Mouse (Mus musculus) liver, embryonic 13.5 days (tissue): ENCODE data around the gene Olfr474. TPM values are rescaled to one million over a fixed set of nuclear protein-coding genes. Genes with fewer than 3 reads are reported as not detected.
"Not testable (repeated sequence)": the region's sequence is repeated elsewhere in the genome, so short reads cannot be mapped to it uniquely, and the experiment has no call there.

Source experiments
- ATAC-seq: fragments of 200-750 bp; cut with Nextera tagmentation; 2 replicates; pipeline ENCODE4 v1.8.0; 2017; ENCODE audit warnings: low read depth, mild to moderate bottlenecking, moderate number of reproducible peaks, moderate library complexity
- DNase-seq: peaks from one replicate; pipeline ENCODE4 v3.0.0; 2022
- H3K27ac ChIP-seq: fragments of 300-500 bp; sonication (generic); 2 replicates; pipeline ENCODE4 v1.5.1; 2015; ENCODE audit warnings: moderate library complexity, mild to moderate bottlenecking, inconsistent platforms
- H3K27me3 ChIP-seq: fragments of 300-500 bp; sonication (generic); 2 replicates; pipeline ENCODE4 v1.6.1; 2015; ENCODE audit warnings: mild to moderate bottlenecking, inconsistent platforms
- H3K36me3 ChIP-seq: fragments of 300-500 bp; sonication (generic); 2 replicates; pipeline ENCODE4 v1.6.1; 2015; ENCODE audit warnings: mild to moderate bottlenecking, inconsistent platforms
- H3K4me1 ChIP-seq: fragments of 300-500 bp; sonication (generic); replicated peaks from 2 replicates; pipeline ENCODE4 v1.6.1; 2015; ENCODE audit warnings: inconsistent platforms
- H3K4me2 ChIP-seq: fragments of 300-500 bp; sonication (generic); 2 replicates; pipeline ENCODE4 v1.6.1; 2015; ENCODE audit warnings: inconsistent platforms, mild to moderate bottlenecking, moderate library complexity
- H3K4me3 ChIP-seq: fragments of 300-500 bp; sonication (generic); replicated peaks from 2 replicates; pipeline ENCODE4 v1.5.1; 2015; ENCODE audit warnings: mild to moderate bottlenecking, inconsistent platforms
- H3K9ac ChIP-seq: fragments of 300-500 bp; sonication (generic); 2 replicates; pipeline ENCODE4 v1.6.1; 2015; ENCODE audit warnings: mild to moderate bottlenecking, inconsistent platforms
- H3K9me3 ChIP-seq: fragments of 300-500 bp; sonication (generic); replicated peaks from 2 replicates; pipeline ENCODE4 v1.6.1; 2016; ENCODE audit warnings: inconsistent platforms
- WGBS: fragments of 180-500 bp; shearing (Covaris S2); methylation state at CpG from one replicate; pipeline ENCODE4 v1.1.7; 2015; ENCODE audit not compliant: insufficient replicate concordance; 5-methylcytosine and 5-hydroxymethylcytosine counted together
- polyA plus RNA-seq: library from polyadenylated mRNA; unstranded; fragments of >200 nt; fragmentation: Nextera tagmentation; extraction: Ambion mirVana; gene quantifications from 2 replicates; pipeline ENCODE4 v1.2.1, GENCODE M21; 2015

Gene Olfr474
- polyA plus RNA-seq, result not detected in 2 replicates

DNA sequence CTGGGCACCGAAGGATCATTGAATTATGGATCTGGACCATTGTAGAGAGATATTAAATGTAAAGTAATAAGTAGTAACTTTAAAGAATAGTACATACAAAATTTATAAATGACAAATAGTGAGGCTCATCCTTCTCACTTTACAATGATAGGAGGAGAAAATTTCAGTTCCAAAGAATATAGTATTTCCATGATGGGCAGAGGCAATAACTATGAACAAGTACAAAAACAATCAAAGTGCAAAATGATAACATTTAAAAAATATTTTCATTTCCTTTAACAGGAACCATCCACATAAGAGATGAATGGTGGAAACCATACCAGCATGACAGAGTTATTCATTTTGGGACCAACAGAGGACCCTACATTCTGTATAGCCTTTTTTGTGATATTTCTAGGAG, at the start of gene Olfr474:
Olfr474 (plus strand) TSS at position 301 of the 400 bp plus-strand sequence.
- H3K9me3 ChIP-seq, result no peaks in the 10 kb centered on the region; the same call in 1 of the 2 replicates
- H3K4me2 ChIP-seq, result no peak within 1 kb of the TSS
- DNase-seq (no peak), ATAC-seq (no peak)
- no peaks in the 10 kb centered on the region for H3K27me3 ChIP-seq
- no peaks in the 10 kb centered on the region for H3K36me3 ChIP-seq
- no peaks in the 10 kb centered on the region for H3K4me1 ChIP-seq
- WGBS, result 54% methylated on average over 1 of the region's 1 CpGs
- no peak within 1 kb of the TSS for H3K4me3 ChIP-seq
- no peak within 1 kb of the TSS for H3K27ac ChIP-seq
- H3K9ac ChIP-seq, result no peak within 1 kb of the TSS

DNA sequence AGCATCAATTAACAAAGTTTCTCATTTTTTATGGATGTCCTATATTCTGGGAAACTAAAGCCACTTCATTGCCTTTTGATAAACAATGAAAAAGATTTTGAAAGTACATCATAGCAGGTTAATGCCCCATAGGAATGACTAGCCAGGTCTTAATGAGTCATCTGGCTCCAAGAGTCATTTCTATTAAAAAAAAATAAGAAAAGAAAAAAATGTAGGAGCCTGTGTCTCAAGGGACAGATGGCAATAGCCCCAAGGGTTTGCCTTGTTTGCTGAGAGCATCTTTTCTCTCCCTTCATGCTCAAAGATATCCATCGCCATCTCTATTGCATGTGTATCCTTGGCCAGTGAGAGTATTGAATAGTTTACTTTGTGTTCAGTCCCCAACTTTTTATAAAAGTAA, 24.3 kb upstream of the Olfr474 start, which contains the start of gene Olfr473:
Olfr473 (plus strand) TSS at position 301 of the 400 bp plus-strand sequence.
- Histone ChIP-seq H3K4me3 (no peak within 1 kb of the TSS), H3K27me3 (no peaks in the 10 kb centered on the region), H3K9me3 (no peaks in the 10 kb centered on the region), H3K9ac (no peak within 1 kb of the TSS), H3K4me1 (no peaks in the 10 kb centered on the region), H3K27ac (no peak within 1 kb of the TSS), H3K4me2 (no peak within 1 kb of the TSS), H3K36me3 (no peaks in the 10 kb centered on the region)
- no peak for DNase-seq
- 67% methylated on average over 1 of the region's 1 CpGs for WGBS
- ATAC-seq, result no peak

DNA sequence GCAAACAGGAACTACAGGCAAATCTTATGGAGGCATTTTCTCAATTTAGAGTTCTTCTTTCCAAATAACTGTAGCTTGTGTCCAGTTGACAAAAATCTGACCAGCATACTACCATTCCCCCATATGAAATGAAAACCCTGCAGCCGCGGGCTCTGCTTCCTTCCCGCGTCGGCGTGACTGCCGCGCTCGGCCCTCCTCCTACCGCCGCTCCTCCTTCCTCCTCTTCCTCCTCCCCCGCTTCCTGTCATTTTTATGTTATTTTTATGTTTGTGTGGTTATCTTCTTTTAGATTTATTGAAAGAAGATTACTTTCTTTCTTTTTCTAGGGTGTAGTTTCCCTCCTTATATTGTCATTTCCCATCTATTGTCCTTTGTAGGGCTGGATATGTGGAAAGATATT, 1.9 kb upstream of the Olfr474 start:
- H3K4me1 ChIP-seq, H3K27ac ChIP-seq, H3K4me3 ChIP-seq, H3K9ac ChIP-seq, DNase-seq, ATAC-seq, H3K27me3 ChIP-seq, H3K36me3 ChIP-seq, H3K4me2 ChIP-seq, H3K9me3 ChIP-seq: not testable (repeated sequence)
- 77% methylated on average over 12 of the region's 12 CpGs for WGBS

- ATAC-seq (no peak), DNase-seq (no peak)
- no peaks in the 10 kb centered on the region for H3K27me3 ChIP-seq
- H3K27ac ChIP-seq, result no peak within 1 kb of the TSS
- no peaks in the 10 kb centered on the region for H3K9me3 ChIP-seq
- no peaks in the 10 kb centered on the region for H3K36me3 ChIP-seq
- H3K4me3 ChIP-seq, result no peak within 1 kb of the TSS
- 31% methylated on average over 1 of the region's 1 CpGs for WGBS
- no peak within 1 kb of the TSS for H3K9ac ChIP-seq
- H3K4me1 ChIP-seq, result no peaks in the 10 kb centered on the region
- no peak within 1 kb of the TSS for H3K4me2 ChIP-seq
These were observed 10.1 kb downstream of the Olfr474 start, which contains the start of gene Olfr476 for GRCm38 (mm10) chr7:107964503-107964902. TSS of gene Olfr476 (plus strand) at chr7:107964803.

- Histone ChIP-seq H3K4me2 (no peak within 1 kb of the TSS), H3K27me3 (no peaks in the 10 kb centered on the region), H3K4me3 (no peak within 1 kb of the TSS), H3K36me3 (no peaks in the 10 kb centered on the region), H3K9ac (no peak within 1 kb of the TSS), H3K4me1 (no peaks in the 10 kb centered on the region), H3K27ac (no peak within 1 kb of the TSS), H3K9me3 (no peaks in the 10 kb centered on the region)
- ATAC-seq (no peak), DNase-seq (no peak)
- 47% methylated on average over 2 of the region's 2 CpGs for WGBS
These were observed 31.9 kb downstream of the Olfr474 start, which contains the start of gene Olfr477 for GRCm38 (mm10) chr7:107986393-107986792. TSS of gene Olfr477 (plus strand) at chr7:107986693.

Other genes starting within 250 kb of the Olfr474 start
- 0.03 and 0.09 TPM in 2 replicates for gene Cyb5r2, start 196.6 kb upstream of the Olfr474 start, polyA plus RNA-seq
- gene Ovch2, start 153.4 kb upstream of the Olfr474 start, polyA plus RNA-seq, result not detected in 2 replicates
- not detected in 2 replicates for gene Olfr467, start 142.4 kb upstream of the Olfr474 start, polyA plus RNA-seq
- gene Olfr469, start 129.1 kb upstream of the Olfr474 start, polyA plus RNA-seq, result not detected in 2 replicates
- gene Olfr470, start 107.2 kb upstream of the Olfr474 start, polyA plus RNA-seq, result not detected in 2 replicates
- not detected in 2 replicates for gene Olfr472, start 56.7 kb upstream of the Olfr474 start, polyA plus RNA-seq
- gene Olfr473, start 24.2 kb upstream of the Olfr474 start, polyA plus RNA-seq, result not detected in 2 replicates
- gene Olfr476, start 10.2 kb downstream of the Olfr474 start, polyA plus RNA-seq, result not detected in 2 replicates
- not detected in 2 replicates for gene Olfr477, start 32.0 kb downstream of the Olfr474 start, polyA plus RNA-seq
- not detected in 2 replicates for gene Olfr478, start 79.3 kb downstream of the Olfr474 start, polyA plus RNA-seq
- not detected in 2 replicates for gene Olfr479, start 96.0 kb downstream of the Olfr474 start, polyA plus RNA-seq
- gene Olfr480, start 112.7 kb downstream of the Olfr474 start, polyA plus RNA-seq, result not detected in 2 replicates
- not detected in 2 replicates for gene Olfr481, start 125.2 kb downstream of the Olfr474 start, polyA plus RNA-seq
- 0.06 TPM in 1 of 2 replicates, not detected in the other for gene Olfr482, start 142.9 kb downstream of the Olfr474 start, polyA plus RNA-seq
- gene Olfr483, start 146.2 kb downstream of the Olfr474 start, polyA plus RNA-seq, result not detected in 2 replicates
- not detected in 2 replicates for gene Olfr484, start 172.8 kb downstream of the Olfr474 start, polyA plus RNA-seq
- gene Olfr485, start 205.2 kb downstream of the Olfr474 start, polyA plus RNA-seq, result not detected in 2 replicates
- not detected in 2 replicates for gene Olfr486, start 218.1 kb downstream of the Olfr474 start, polyA plus RNA-seq